Mouse (Mus musculus): ENCODE measurements around the gene Fgfr2.
A peak's percentile ranks its signal among the peaks of the same experiment; 100 is the strongest.

The Fgfr2 gene

DNA sequence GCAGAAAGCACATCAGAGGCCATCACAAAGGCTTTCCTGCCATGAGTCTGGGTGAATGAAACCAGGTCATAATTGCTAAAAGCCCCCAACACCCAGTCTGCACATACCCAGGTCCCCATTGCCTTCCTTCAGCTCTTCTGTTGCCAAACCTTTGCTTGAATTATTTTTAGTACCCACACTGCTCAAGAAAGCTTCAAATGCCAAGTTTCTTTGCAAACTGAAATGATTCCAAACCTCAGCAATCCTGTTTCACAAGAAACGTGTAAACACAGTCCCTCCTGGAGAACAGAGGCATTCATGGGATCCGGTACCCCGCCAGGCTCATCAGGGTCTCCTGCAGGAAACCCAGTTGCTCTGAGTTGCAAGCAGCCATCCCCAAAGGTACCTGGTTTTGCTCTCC is 1130.3 kb downstream of the Fgfr2 start:
- no peak for DNase-seq (ENCODE audit: low read depth, low spot score)

DNA sequence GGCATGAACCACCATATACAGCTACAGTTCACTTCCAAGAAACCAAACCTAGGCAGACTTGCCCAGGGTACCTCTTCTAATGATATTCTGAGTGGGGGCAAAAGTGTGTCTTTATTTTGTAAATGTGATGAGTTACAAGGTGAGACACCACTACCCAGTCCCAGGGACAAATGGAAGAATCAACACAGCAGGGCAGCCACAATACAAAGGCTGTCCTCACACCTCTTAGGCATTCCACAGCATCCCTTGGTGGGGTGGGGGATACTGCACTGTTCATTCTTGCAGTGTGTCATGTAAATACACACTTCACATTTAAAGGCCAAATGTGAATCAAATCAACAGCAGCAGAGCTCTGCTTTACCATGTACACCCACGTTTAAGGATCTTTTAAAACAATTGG is 1130.9 kb downstream of the Fgfr2 start:
- DNase-seq (ENCODE audit: low read depth, low spot score) = no peak

DNA sequence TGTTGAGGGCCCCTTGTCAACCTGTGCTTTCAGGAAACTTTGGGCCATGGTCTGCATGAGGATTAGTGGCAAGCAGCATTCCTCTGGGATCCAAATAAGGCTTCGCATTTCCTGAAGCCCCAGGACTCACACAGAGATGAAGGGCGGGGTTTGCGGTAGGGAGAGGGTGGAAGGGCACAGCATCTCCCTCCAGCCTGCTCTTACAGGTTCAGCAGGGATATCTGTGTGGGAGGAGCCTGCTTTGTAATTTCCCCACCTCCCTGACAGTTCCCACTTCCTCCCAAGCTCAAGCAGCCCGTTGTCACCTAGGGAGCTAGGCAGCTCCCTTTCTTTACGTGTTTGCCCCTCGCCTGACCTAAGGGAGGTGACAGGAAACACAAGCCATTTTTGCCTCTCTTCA is 1134.1 kb downstream of the Fgfr2 start:
- DNase-seq (ENCODE audit: low read depth, low spot score) = no peak

GRCm38 (mm10) chr7:131978609-131979008 is 1144.5 kb downstream of the Fgfr2 start:
- no peak for DNase-seq (ENCODE audit: low read depth, low spot score)

DNA sequence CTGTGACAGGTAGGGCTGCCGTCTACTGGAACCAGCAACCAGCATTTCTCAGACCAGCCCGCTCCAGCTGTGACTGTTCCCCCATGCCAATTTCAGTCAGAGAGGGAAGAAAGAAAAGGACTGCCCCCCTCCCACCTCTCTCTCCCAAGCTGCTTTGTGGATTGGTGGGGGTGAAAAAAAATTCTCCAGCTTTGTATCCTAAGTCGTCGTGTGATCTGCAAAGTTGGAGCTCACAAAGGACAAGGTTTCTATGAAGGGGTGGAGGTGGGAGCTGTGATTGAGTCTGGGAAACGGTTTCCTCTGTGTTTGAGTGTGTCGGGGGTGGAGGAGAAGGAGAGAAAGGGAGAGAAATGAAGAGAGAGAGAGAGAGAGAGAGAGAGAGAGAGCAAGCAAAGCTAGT is 1147.3 kb downstream of the Fgfr2 start:
- no peak for DNase-seq (ENCODE audit: low read depth, low spot score)

DNA sequence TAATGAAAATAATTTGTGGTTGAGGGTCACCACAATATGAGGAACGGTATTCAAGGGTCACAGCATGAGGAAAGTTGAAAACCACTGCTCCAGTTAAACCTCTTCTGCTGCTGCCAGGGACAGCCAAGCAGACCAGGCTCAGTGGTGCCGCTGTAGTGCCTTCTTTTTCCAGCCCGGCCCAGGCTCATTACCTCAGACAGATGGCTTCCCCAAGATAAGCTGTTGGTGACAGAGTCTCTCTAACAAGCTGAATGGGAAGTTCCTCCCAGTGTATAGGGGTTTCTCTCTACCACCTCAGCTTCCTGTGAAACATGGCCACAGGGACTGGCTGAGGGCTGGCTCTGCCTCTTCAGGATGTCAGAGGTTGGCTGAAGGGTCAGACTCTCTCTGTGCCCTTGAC is 1152.9 kb downstream of the Fgfr2 start:
- no peak for DNase-seq (ENCODE audit: low read depth, low spot score)

- no peak for DNase-seq (ENCODE audit: low read depth, low spot score)
Measured at GRCm38 (mm10) chr7:131966916-131967494, 1156.1 kb downstream of the Fgfr2 start.

GRCm38 (mm10) chr7:131966023-131966915 is 1156.9 kb downstream of the Fgfr2 start, which contains the start of gene Gpr26:
TSS of gene Gpr26 (plus strand) at chr7:131966460.
- peak; percentile 52 for DNase-seq (ENCODE audit: low read depth, low spot score)

DNA sequence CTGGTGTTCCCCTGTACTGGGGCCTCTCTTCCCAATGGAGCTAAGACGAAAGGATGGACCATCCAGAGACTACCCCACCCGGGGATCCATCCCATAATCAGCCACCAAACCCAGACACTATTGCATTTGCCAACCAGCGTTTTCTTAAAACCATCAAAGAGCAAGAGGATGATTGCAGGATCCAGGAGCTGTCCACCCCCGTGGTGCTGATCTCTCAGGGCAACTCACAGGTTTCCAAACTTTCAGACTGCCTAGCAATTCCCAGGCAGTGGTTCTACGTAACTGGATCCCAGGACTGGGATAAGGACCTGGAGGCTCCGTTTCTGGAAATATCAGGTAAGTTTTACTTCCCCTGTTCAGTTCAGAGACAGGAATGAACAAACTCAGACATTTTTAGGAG is 1162.6 kb downstream of the Fgfr2 start:
- no peak for DNase-seq (ENCODE audit: low read depth, low spot score)

- no peak for DNase-seq (ENCODE audit: low read depth, low spot score)
Measured at GRCm38 (mm10) chr7:131958705-131959104, 1164.4 kb downstream of the Fgfr2 start.

GRCm38 (mm10) chr7:131953402-131953801 is 1169.7 kb downstream of the Fgfr2 start:
- no peak for DNase-seq (ENCODE audit: low read depth, low spot score)

- no peak for DNase-seq (ENCODE audit: low read depth, low spot score)
Measured at GRCm38 (mm10) chr7:131951131-131951530, 1172.0 kb downstream of the Fgfr2 start.

GRCm38 (mm10) chr7:131937611-131938010 is 1185.5 kb downstream of the Fgfr2 start:
- DNase-seq (ENCODE audit: low read depth, low spot score) = no peak

DNA sequence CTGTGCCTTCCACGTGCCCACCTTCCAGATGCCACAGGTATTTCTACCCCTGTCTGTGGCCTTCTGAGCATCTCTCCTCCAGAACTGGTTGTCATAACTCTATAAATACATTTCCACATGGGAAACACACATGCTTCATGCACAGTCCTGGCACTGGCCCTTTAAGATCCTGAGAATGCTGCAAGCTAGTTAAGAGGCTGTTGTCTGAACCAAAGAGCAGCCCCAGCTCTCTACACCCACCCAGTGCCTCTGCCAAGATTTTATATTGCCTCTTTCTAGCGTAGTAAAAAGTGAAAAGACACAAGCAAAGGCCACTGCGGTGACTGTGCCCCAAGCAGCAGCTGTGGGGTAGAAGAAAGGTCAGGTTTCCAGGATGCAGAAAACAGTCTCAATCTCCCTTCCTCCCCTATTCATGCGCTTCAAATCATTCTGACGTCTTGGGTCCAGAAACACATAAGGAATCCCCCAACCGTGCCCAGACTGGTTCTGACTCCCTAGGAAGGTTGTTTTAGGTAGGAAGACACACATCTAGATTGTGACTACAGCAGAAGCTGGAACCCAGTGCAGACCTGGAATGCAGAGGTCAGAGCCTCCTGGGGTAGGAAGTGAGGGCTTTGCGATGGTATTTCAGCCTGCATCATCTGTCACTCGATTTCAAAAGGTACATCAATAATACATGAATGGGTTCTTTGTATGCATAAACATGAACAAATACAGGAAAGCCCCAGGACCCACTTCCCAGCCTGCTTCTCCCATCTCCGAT is 1195.7 kb downstream of the Fgfr2 start:
- no peak for DNase-seq (ENCODE audit: low read depth, low spot score)

GRCm38 (mm10) chr7:131917384-131917783 is 1205.8 kb downstream of the Fgfr2 start:
- no peak for DNase-seq (ENCODE audit: low read depth, low spot score)

GRCm38 (mm10) chr7:131909611-131910010 is 1213.5 kb downstream of the Fgfr2 start:
- DNase-seq (ENCODE audit: low read depth, low spot score) = peak; percentile 30

- DNase-seq (ENCODE audit: low read depth, low spot score) = no peak
Measured at GRCm38 (mm10) chr7:131906499-131907190, 1216.5 kb downstream of the Fgfr2 start.

GRCm38 (mm10) chr7:131899356-131899755 is 1223.8 kb downstream of the Fgfr2 start:
- peak; percentile 83 for DNase-seq (ENCODE audit: low read depth, low spot score)

GRCm38 (mm10) chr7:131897282-131897681 is 1225.9 kb downstream of the Fgfr2 start:
- DNase-seq (ENCODE audit: low read depth, low spot score) = no peak

DNA sequence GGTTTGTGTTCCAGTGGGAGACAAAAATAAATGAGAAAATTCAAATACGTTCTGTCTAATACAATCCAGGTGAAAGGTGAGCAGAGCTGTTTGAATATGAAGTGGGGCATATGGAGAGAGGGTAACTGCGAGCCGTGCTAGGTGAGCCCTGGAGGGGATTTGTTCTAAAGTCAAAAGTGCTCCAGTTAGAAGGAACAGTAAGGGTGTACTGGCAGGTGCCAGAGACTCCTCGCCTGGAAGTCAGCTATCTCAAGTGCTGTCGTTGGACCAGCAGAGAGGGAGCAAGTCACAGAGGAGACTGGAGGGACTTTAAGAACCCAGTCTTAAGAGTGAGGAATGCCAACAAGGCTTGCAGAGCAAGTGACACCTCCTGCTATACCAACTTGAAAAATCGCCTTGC is 1240.3 kb downstream of the Fgfr2 start:
- DNase-seq (ENCODE audit: low read depth, low spot score) = no peak

- no peak for DNase-seq (ENCODE audit: low read depth, low spot score)
Measured at GRCm38 (mm10) chr7:131881876-131882615, 1241.1 kb downstream of the Fgfr2 start.
